Mouse (Mus musculus) lung, adult 10 weeks (tissue): Measurements from ENCODE around the gene Ergic3. TPM values are rescaled to one million over a fixed set of nuclear protein-coding genes. Genes with fewer than 3 reads are reported as not detected.

Experiments
- polyA plus RNA-seq: library from polyadenylated mRNA; stranded (reverse); fragments of 350-450 nt; fragmentation: Illumina TruSeq; extraction: RNeasy Lipid Tissue Mini Kit (QIAGEN cat#74804); gene quantifications from one replicate; pipeline ENCODE4 v1.2.3, GENCODE M21; 2014; ENCODE audit warnings: low read depth, low replicate concordance; ENCODE audit not compliant: insufficient read depth

The Ergic3 gene
- 130 TPM for polyA plus RNA-seq

GRCm38 (mm10) chr2:156007888-156008532, at the start of gene Ergic3, which contains the start of gene 6430550D23Rik:
Ergic3 (plus strand) TSS chr2:156008045.
6430550D23Rik (minus strand) TSS chr2:156007977.

GRCm38 (mm10) chr2:156052816-156053215, 45.0 kb downstream of the Ergic3 start, which contains the start of gene Fer1l4:
Fer1l4 (minus strand) TSS chr2:156052947.

GRCm38 (mm10) chr2:156065099-156066041, 57.5 kb downstream of the Ergic3 start, which contains the start of gene Spag4:
Spag4 (plus strand) TSS chr2:156065175.

Other genes starting within 250 kb of the Ergic3 start
- gene Mmp24, start 232.7 kb upstream of the Ergic3 start, polyA plus RNA-seq, result not detected
- gene BC029722, start 188.6 kb upstream of the Ergic3 start, polyA plus RNA-seq, result 44.7 TPM
- gene Eif6, start 181.1 kb upstream of the Ergic3 start, polyA plus RNA-seq, result 71.3 TPM
- not detected for gene Fam83c, start 173.2 kb upstream of the Ergic3 start, polyA plus RNA-seq
- 30.8 TPM for gene Uqcc1, start 77.7 kb upstream of the Ergic3 start, polyA plus RNA-seq
- gene Gm15557, start 67.3 kb upstream of the Ergic3 start, polyA plus RNA-seq, result not detected
- 0.35 TPM for gene Gdf5, start 62.7 kb upstream of the Ergic3 start, polyA plus RNA-seq
- 3.5 TPM for gene Cep250, start 51.6 kb upstream of the Ergic3 start, polyA plus RNA-seq
- 0.84 TPM for gene 6430550D23Rik, start 68 bp upstream of the Ergic3 start, polyA plus RNA-seq
- gene Fer1l4, start 44.9 kb downstream of the Ergic3 start, polyA plus RNA-seq, result 0.27 TPM
- 0.41 TPM for gene Spag4, start 57.1 kb downstream of the Ergic3 start, polyA plus RNA-seq
- gene Cpne1, start 103.9 kb downstream of the Ergic3 start, polyA plus RNA-seq, result 17.9 TPM
- 5.4 TPM for gene Rbm12, start 103.9 kb downstream of the Ergic3 start, polyA plus RNA-seq
- 1.5 TPM for gene Gm28036, start 119.0 kb downstream of the Ergic3 start, polyA plus RNA-seq
- 210 TPM for gene Romo1, start 136.0 kb downstream of the Ergic3 start, polyA plus RNA-seq
- 21.1 TPM for gene Nfs1, start 136.1 kb downstream of the Ergic3 start, polyA plus RNA-seq
- gene Rbm39, start 172.2 kb downstream of the Ergic3 start, polyA plus RNA-seq, result 128 TPM
- gene Phf20, start 188.4 kb downstream of the Ergic3 start, polyA plus RNA-seq, result 6.3 TPM